Comparison of ENCODE assay signal across 16 mouse cellular contexts in the genomic region with DNA sequence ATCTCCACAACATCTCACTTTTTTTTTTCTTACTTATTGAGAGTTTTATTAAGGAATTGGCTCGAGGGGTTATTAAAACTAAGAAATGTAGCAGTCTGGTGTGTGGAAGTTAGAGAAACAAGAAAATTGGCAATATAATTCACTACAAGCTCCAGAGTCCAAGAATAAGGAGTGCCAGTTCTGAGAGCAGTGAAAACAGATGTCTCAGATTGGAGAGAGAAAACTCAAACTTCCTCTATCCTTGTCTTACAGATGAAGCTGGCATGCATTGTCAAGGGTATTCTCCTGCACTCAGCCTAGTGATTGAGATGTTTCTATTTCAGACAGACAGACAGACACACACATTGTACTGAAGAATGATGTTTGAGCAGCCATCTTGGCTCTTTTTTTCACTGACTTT.
"Had no signal": no experiment of that assay in that cellular context is flagged by ENCODE, and none has a peak within 500 bp of the region (broad histone marks: within the 10 kb centered on the region; RNA-seq: fewer than 3 reads in every experiment).

No protein-coding gene starts in this region.

- H3K27ac ChIP-seq: midbrain, embryonic 10.5 days; midbrain, embryonic 12.5 days; neural tube, embryonic 13.5 days; neural tube, embryonic 15.5 days; stomach, embryonic 15.5 days; stomach, postnatal 0 days had no signal

- H3K4me3 ChIP-seq: midbrain, embryonic 12.5 days; myocyte; stomach, embryonic 15.5 days had no signal

- H3K27me3 ChIP-seq: neural tube, embryonic 13.5 days; neural tube, embryonic 15.5 days; stomach, embryonic 15.5 days had no signal

- H3K36me3 ChIP-seq: midbrain, embryonic 10.5 days; midbrain, embryonic 12.5 days; neural tube, embryonic 13.5 days; neural tube, embryonic 15.5 days; stomach, embryonic 15.5 days had no signal

- H3K9ac ChIP-seq: lung, embryonic 14.5 days; midbrain, embryonic 12.5 days; neural tube, embryonic 13.5 days; neural tube, embryonic 15.5 days; stomach, embryonic 15.5 days had no signal

- DNase-seq: lung, adult 18-20 months; lung, embryonic 14.5 days; lung, postnatal 10 days; lung, postnatal 4 days; midbrain, embryonic 14.5 days; right cerebral cortex, postnatal 14 days; thymus, adult 18-20 months; thymus, postnatal 14 days; thymus, postnatal 36 days had no signal

- H3K4me1 ChIP-seq: midbrain, embryonic 12.5 days; stomach, embryonic 15.5 days had no signal

- H3K9me3 ChIP-seq: midbrain, embryonic 10.5 days; midbrain, embryonic 12.5 days; neural tube, embryonic 13.5 days; neural tube, embryonic 15.5 days; stomach, embryonic 15.5 days had no signal

- H3K4me2 ChIP-seq: midbrain, embryonic 12.5 days had no signal
